ENCODE assay signal across 8 mouse cellular contexts in the genomic region with DNA sequence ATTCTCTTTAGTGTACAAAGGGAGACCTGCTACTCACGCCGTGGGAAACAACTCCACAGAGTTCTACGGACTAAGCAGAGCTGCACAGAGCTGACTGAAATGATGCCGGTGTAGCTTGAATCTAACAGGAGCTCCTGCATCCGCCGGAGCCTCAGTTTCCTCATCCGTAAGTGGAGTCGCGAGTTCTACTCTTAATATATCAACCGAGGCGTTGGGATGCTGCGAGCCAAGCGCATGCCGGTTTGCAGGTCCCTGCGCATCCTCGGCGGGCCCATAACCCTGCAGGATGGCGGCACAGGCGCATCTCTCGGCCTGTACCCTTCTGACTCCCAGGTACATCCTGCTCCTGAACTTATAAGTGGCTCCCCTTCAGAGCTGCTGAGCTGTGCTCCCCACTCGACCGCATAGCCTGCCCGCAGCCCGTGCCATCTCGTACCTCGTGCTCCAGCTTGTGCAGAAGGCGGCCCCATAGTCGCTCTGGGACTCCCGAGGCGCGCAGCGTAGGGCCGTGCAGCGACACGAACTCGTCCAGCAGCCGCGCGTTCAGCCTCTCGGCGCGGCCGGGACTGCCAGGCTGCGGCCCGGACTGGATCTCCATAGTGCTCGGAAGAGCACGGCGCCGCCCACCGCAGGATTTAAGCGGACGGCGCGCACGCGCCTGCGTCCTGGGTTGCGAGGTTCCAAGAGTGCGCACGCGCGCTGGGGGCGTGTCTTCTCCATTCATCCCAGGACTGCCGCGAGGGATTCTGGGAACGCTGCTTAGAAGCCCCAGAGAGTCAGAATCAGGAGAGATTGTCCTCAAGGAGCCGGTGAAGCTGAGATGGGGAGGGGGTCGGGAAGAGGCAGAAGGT. TPM values are rescaled to one million over a fixed set of nuclear protein-coding genes. Genes with fewer than 3 reads are reported as not detected.
A peak's percentile ranks its signal among the peaks of the same experiment; 100 is the strongest.
DNase-seq lines count a peak whose midpoint lies in the region; ATAC-seq and TF ChIP-seq lines count a peak whose summit lies in the region.

A gene (minus strand): TSS at position 645 of the 851 bp plus-strand sequence.

- DNase-seq in G1E (ENCODE audit: low spot score) = peak; percentile 82
- DNase-seq in cerebellum, adult 18-20 months = peak; percentile 95 to 98
- peak; percentile 92 to 94 for DNase-seq in heart, postnatal 36 days
- peak; percentile 95 for DNase-seq in layer of hippocampus, adult 2 months (ENCODE audit: low spot score in 2 of 2)
- peak; percentile 100 for DNase-seq in lung, embryonic 14.5 days
- DNase-seq in ovary, adult 18-20 months (ENCODE audit: low spot score) = peak; percentile 89
- DNase-seq in thymus, postnatal 0 days (ENCODE audit: low spot score) = peak; percentile 91

- intact Hi-C loops in heart, postnatal 36 days (cut with DNase I) = no loop called here

- TF ChIP-seq CTCF in G1E (IDR thresholded peaks at IDR 0.05; ENCODE audit: low read depth, low read length) = no peak
- no peak for TF ChIP-seq CTCF in layer of hippocampus, adult 2 months (conservative IDR thresholded peaks at IDR 0.05)
- no peak for TF ChIP-seq CTCF in lung, embryonic 14.5 days (IDR thresholded peaks at IDR 0.05; ENCODE audit: low read depth)

- no peaks in the 10 kb centered on the region for H3K27me3 ChIP-seq in G1E (ENCODE audit: insufficient read depth, low read length)
- no peaks in the 10 kb centered on the region for H3K27me3 ChIP-seq in forebrain, embryonic 16.5 days (replicated peaks; ENCODE audit: control insufficient read depth, insufficient read depth, low read length)
- no peaks in the 10 kb centered on the region for H3K27me3 ChIP-seq in lung, embryonic 14.5 days (ENCODE audit: insufficient read depth, low read length)

- peak within 1 kb of the TSS; percentile 92 for H3K4me3 ChIP-seq in G1E (ENCODE audit: low read depth, low read length)
- peak within 1 kb of the TSS; percentile 69 for H3K4me3 ChIP-seq in forebrain, embryonic 16.5 days (replicated peaks; ENCODE audit: low read length)
- H3K4me3 ChIP-seq in layer of hippocampus, adult 2 months = peak within 1 kb of the TSS; percentile 79
- peak within 1 kb of the TSS; percentile 79 for H3K4me3 ChIP-seq in lung, embryonic 14.5 days (ENCODE audit: low read depth, low read length)

- peak; percentile 32 for ATAC-seq in G1E (ENCODE audit: extremely low read depth, insufficient number of reproducible peaks, low FRiP score, poor library complexity, severe bottlenecking)
- ATAC-seq in forebrain, embryonic 16.5 days = peak; percentile 97
- peak; percentile 92 for ATAC-seq in lung, embryonic 14.5 days (ENCODE audit: insufficient read depth)

- peak within 1 kb of the TSS; percentile 75 for H3K4me2 ChIP-seq in forebrain, embryonic 16.5 days (ENCODE audit: low read length)
- H3K4me2 ChIP-seq in lung, embryonic 14.5 days = peak within 1 kb of the TSS; percentile 97

- H3K27ac ChIP-seq in forebrain, embryonic 16.5 days (ENCODE audit: low read length) = peak within 1 kb of the TSS; percentile 41; the same call in 1 of the 2 replicates
- peak within 1 kb of the TSS; percentile 80 for H3K27ac ChIP-seq in layer of hippocampus, adult 2 months
- H3K27ac ChIP-seq in lung, embryonic 14.5 days (ENCODE audit: low read depth) = peak within 1 kb of the TSS; percentile 50; the same call in 1 of the 2 replicates

- H3K4me1 ChIP-seq in G1E (ENCODE audit: insufficient read depth, low read depth, low read length) = peaks cover 70% of the 10 kb centered on the region
- H3K4me1 ChIP-seq in forebrain, embryonic 16.5 days (replicated peaks; ENCODE audit: control insufficient read depth, insufficient read depth, low read length) = peaks cover 24% of the 10 kb centered on the region
- H3K4me1 ChIP-seq in lung, embryonic 14.5 days (ENCODE audit: insufficient read depth) = no peaks in the 10 kb centered on the region

- WGBS in forebrain, embryonic 16.5 days = under 1% methylated on average over 68 of the region's 68 CpGs
- WGBS in lung, embryonic 14.5 days = under 1% methylated on average over 68 of the region's 68 CpGs

- H3K9me3 ChIP-seq in G1E (replicated peaks) = no peaks in the 10 kb centered on the region
- H3K9me3 ChIP-seq in forebrain, embryonic 16.5 days (ENCODE audit: control insufficient read depth, low read length) = no peaks in the 10 kb centered on the region
- H3K9me3 ChIP-seq in lung, embryonic 14.5 days (ENCODE audit: low read depth, low read length) = no peaks in the 10 kb centered on the region

- peak within 1 kb of the TSS; percentile 79 for H3K9ac ChIP-seq in forebrain, embryonic 16.5 days (replicated peaks; ENCODE audit: low read depth, low read length)
- peak within 1 kb of the TSS; percentile 75 for H3K9ac ChIP-seq in lung, embryonic 14.5 days

- peaks cover 38% of the 10 kb centered on the region for H3K36me3 ChIP-seq in G1E (replicated peaks)
- no peaks in the 10 kb centered on the region for H3K36me3 ChIP-seq in forebrain, embryonic 16.5 days (ENCODE audit: control insufficient read depth, insufficient read depth)
- 0 out of 2 replicates have a peak, but pooled peaks cover 3% of the 10 kb centered on the region for H3K36me3 ChIP-seq in lung, embryonic 14.5 days (ENCODE audit: insufficient read depth)

RNA-seq across cellular contexts. Expression of the gene that starts here (rescaled TPM):
- total RNA-seq in G1E (2014; fragmentation: Nextera tagmentation) (50.4 and 59.4 TPM in 2 replicates), G1E (2017) (15.5 and 17.0 TPM in 2 replicates)
- polyA plus RNA-seq in G1E (2012) = 128 and 181 TPM in 2 replicates
- 47.6 and 49.6 TPM in 2 replicates for polyA plus RNA-seq in forebrain, embryonic 16.5 days (2015; fragmentation: Nextera tagmentation; extraction: Ambion mirVana)
- 1 to 10 TPM; 5.6 to 6.5 TPM for total RNA-seq in heart, postnatal 36 days (2021)
- 10 to 100 TPM; 10.3 to 11.2 TPM for total RNA-seq in layer of hippocampus, adult 2 months (2021)
- polyA plus RNA-seq in lung, embryonic 14.5 days (2014; fragmentation: Nextera tagmentation; extraction: Ambion mirVana) = 40.1 and 43.5 TPM in 2 replicates
- polyA plus RNA-seq in thymus, postnatal 0 days (2015; fragmentation: Nextera tagmentation; extraction: Ambion mirVana) = 39.1 and 39.2 TPM in 2 replicates

Comparison
In these comparisons a context has a peak if more than half of its experiments do, and no peak if none do; other contexts are left out.
1. Peak in every context shown above with its lines: DNase-seq, ATAC-seq, H3K4me3 ChIP-seq and H3K27ac ChIP-seq.
2. ATAC-seq: peak in every context shown above with its lines; median percentile 97 in forebrain, embryonic 16.5 days; 92 in lung, embryonic 14.5 days; 32 in G1E.